Mouse (Mus musculus): Measurements from ENCODE around the gene Suclg1.

DNA sequence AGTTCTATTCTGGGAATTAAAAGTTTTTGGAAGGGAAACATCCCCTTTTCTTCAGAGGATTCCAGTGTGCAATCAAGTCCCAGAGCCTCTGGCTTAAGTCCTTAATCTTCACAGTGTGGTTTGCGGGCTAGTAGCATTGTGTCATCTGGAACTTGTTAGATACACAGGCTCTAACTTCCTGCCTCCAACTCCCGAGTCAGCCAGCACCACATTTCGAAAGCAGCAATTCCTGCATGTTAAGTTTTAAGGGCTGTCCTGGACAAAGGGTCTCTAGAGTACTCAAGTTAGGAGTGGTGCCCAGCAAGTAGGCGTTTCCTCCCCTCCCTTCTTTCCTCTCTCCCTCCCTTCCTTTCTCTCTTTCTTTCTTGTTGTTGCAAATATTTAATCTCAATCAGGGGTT lies 19.8 kb upstream of the Suclg1 start:
- TF ChIP-seq CTCF (IDR thresholded peaks at IDR 0.05; ENCODE audit: control insufficient read depth, insufficient read depth, insufficient read length) (no peak), CEBPB (IDR thresholded peaks at IDR 0.05; ENCODE audit: low read depth) (no peak), MYOD1 (IDR thresholded peaks at IDR 0.05; ENCODE audit: control insufficient read depth, insufficient read length, low read depth) (no peak), MAX (IDR thresholded peaks at IDR 0.05) (no peak), USF1 (IDR thresholded peaks at IDR 0.05; ENCODE audit: low read depth) (no peak), MYOG (IDR thresholded peaks at IDR 0.05; ENCODE audit: control insufficient read depth, extremely low read depth, insufficient read length) (no peak)
